Mouse (Mus musculus) gonadal fat pad, adult 2 months (tissue): ENCODE data around the gene Gm20388. TPM values are rescaled to one million over a fixed set of nuclear protein-coding genes. Genes with fewer than 3 reads are reported as not detected.

Source experiments
- DNase-seq: peaks from one replicate; pipeline ENCODE4 v3.0.0-alpha.2; 2012; ENCODE audit warnings: low read depth
- polyA plus RNA-seq: library from polyadenylated mRNA; depleted of rRNA; stranded (reverse); fragments of >200 nt; gene quantifications from 2 replicates; pipeline ENCODE4 v1.2.3, GENCODE M21; 2012

Gene Gm20388
- polyA plus RNA-seq, 1 experiment = 119 TPM

- no peak for DNase-seq
These were observed 2768.8 kb downstream of the Gm20388 start for GRCm38 (mm10) chr8:122679325-122679920.

DNA sequence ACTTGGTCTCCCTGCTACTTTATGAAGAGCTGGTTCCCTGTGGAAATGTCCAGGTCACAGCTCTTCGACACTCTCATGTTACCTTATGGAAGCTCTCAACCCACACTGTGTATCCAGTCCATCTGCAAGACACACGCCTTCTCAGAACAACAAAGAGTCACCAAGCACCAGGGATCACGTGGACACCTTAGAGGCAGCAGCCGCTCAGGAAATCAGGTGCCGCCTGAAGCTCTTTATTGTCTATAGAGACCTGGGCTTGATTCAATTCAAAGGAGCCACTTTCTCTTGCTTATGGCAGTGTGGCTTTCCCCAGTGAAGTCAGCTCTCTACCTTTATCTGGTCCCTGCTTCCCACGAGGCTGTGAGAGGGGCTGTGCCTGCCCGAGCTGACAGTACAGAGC, 2769.5 kb downstream of the Gm20388 start:
- DNase-seq = no peak

DNA sequence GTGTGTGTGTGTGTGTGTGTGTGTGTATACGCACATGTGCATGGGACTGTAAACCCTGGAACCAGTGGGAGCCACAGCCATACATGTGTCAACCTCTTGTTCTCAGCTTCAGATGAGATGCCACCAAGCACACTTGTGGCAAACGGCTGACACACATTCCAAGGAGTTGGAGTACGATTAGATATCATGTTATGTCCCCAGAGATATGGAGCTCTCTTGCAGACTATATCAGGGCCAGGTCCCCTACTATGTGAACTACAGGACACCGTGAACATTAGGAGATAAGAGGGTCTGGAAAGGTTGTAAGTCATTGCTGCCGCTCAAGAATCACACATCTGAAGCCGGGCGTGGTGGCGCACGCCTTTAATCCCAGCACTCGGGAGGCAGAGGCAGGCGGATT, 2772.2 kb downstream of the Gm20388 start:
- no peak for DNase-seq

DNA sequence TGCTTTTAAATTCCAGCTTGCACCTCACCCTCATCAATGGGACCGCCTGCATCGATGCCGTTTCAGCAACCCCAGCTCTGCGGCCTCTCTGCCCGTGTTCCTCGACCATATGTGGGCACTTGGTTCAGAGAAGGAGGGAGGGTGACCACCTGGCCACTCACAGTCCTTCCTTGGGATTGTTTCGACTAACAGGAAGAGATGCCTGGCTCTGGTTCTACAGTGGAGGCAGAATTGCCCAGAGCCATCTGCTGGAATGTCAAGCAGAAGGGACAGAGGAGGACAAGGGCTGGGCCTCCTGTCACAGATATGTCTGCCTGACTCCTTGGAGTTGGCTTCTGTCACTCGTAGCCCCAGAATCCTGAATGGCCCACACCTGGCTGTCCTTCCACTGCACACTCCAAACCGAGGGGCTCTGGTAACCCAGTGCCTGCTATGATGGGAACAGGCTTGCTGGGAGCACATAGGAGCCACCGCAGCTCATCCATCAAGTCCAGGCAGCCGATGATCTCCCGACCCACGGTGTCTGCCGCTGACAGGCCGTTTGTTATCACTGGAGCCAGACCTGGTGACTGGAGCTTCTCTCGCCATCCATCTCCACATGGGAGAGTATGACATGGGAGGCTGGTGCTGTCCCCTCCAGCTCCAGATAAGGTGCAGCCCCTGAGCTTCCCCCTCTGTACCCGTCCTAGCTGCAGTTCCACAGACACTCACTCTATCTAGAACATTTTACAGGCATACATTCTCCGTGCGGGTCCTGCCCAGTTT, 2774.6 kb downstream of the Gm20388 start:
- DNase-seq = no peak

- DNase-seq = no peak
These were observed 2776.2 kb downstream of the Gm20388 start for GRCm38 (mm10) chr8:122686879-122687278.

DNA sequence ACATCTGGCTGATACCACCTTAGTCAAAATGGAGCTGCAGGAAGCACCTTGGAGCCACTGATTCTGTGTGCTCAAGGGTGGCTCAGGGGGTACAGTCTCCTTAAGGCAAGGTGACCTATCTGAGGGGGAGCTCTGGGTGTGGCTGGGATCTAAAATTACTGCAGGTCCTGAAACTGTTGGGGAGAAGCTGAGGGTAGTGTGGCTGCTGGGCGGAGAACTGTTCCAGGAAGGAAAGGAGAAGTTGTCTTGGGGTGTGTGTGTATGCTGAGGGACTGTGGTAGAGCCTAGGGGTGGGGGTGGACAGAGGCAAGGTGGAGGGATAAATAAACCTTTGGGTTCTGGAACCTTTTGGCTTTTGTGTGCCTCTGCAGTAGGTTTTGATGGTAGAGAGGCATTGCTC, 2778.7 kb downstream of the Gm20388 start:
- DNase-seq = no peak

- DNase-seq = no peak
These were observed 2780.4 kb downstream of the Gm20388 start for GRCm38 (mm10) chr8:122691018-122691417.

GRCm38 (mm10) chr8:122692152-122692551, 2781.5 kb downstream of the Gm20388 start:
- DNase-seq = no peak

DNA sequence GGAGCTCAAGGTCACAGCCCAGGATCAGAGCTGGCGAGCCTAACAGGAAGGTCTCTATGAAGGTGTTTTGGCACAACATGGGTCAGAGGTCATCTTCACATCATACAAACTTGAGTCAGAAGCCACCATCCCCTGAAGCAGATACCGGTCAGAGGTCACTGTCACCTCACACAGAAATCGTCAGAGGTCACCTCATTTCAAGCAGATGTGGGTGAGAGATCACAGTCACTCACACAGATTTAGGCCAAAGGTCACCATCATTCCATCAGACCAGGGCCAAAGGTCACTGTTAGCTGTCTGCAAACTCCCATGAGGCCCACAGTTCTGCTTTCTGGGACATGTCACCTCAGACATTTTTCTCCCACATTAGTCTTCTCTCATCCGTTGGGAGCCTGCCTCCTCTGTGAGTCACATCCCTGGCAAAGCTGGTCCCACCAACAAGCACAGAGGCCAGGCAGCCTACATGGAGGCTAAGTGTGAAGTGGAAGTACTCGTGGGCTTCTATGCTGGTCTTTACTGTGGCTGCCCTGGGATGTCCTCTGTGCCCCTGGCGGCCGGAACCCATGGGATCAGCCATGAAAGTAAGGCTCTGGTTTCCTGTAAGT, 2784.9 kb downstream of the Gm20388 start:
- DNase-seq = no peak

DNA sequence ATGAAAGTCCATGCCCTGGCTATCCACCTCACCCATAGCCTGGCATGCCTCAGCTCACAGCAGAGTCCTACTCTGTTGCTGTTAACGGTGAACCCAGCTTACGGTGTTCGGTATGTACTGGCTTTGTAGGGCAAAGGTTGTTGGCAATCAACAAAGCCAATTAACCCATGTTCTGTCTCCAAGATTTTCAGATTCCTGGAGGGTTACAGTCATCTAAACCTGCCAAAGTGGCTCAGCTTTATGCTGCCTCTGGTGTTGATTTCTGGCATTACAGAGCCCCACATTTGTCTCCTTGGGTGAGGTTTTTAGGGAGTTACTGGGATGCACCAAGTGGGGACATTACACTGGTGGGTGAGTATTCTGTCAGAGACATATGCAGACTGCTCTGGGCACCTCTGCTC, 2786.5 kb downstream of the Gm20388 start:
- DNase-seq = no peak

GRCm38 (mm10) chr8:122697586-122697985, 2786.9 kb downstream of the Gm20388 start:
- no peak for DNase-seq

DNA sequence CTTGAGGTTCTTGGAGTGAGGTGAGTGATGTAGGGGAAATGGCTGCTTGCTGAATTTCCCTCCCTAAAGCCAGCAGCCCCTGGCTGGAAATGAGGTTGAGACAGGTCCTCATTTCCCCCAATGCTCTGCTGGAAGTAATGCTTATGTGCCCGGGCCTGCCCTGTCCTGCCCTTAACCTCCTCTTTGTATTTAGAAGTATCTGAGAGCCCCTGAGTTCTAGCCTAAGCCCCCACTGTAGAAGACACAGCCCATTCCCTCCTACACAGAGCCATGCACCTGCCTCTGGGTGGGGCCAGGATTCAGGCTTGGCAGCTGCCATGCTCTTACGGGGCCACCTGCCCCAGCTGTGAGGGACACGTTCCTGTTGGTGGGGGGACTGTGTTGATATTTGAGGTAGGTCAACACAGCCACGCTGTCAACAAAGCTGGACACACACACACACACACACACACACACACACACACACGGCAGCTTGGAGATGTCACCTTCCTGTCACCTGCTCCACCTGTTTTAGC, 2787.7 kb downstream of the Gm20388 start:
- DNase-seq = no peak

DNA sequence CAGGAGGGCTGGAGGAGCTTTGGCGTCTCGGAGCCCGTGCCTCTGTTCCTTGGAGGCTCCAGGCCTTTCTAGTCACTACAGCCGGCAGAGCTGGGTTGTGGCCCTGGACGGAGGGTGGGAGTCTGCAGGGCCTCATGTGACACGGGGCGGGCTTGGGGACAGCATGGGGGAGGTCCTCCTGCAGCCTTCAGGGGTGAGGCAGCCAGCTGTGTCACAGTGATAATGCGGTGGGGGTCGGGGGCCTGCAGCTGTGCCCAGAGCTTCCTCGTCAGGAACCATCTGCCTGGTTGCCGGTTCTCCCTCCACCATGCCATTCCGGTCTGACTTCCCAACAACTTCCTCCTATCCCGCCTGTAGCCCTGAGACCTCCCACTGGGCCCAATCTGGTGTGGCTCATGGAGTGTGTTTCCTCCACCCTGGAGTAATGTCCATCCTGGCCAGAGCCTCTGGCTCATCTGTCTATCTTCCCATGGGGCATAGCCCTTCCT, 2788.4 kb downstream of the Gm20388 start, which contains the start of gene Cbfa2t3:
Gene Cbfa2t3, minus strand, starts transcription at position 105 of the 488 bp plus-strand sequence.
- DNase-seq = no peak

GRCm38 (mm10) chr8:122700628-122701027, 2790.0 kb downstream of the Gm20388 start:
- DNase-seq = no peak

DNA sequence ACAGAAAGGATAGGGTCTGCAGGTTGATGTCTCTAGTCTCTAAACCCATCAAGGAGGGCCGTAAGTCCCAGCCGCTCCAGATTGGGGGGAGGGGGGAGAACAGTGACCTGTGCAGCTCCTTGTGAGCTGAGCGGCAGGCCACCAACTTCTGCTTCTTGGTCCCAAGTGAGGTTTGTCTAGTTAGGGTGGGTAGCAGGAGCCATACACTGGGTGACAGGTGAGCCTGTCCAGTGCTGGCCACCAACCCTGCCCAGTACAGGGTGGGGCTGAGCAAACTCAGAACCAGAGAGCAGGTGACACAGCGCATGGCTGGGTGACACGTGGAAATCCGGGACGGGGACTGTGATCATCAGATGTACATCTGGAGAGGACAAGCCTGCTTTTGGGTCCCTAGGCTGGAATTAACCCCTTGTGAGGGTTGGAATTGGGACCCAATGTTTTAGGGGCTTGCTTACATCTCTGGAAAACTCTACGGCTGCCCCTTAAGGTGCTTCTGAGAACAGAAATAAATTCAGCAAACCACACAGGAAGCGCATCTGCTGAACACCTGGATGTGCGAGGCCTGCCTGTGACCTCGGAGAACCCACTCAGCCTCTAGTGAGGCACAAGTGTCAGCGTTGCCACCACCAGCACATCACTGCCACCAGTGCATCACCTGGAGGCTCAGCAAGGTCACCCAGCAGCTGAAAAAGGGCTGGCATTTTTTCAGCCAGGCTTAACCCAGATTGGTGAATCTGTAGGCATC, 2791.0 kb downstream of the Gm20388 start:
- no peak for DNase-seq

GRCm38 (mm10) chr8:122702301-122702941, 2791.8 kb downstream of the Gm20388 start:
- no peak for DNase-seq

GRCm38 (mm10) chr8:122702957-122703356, 2792.3 kb downstream of the Gm20388 start:
- no peak for DNase-seq

DNA sequence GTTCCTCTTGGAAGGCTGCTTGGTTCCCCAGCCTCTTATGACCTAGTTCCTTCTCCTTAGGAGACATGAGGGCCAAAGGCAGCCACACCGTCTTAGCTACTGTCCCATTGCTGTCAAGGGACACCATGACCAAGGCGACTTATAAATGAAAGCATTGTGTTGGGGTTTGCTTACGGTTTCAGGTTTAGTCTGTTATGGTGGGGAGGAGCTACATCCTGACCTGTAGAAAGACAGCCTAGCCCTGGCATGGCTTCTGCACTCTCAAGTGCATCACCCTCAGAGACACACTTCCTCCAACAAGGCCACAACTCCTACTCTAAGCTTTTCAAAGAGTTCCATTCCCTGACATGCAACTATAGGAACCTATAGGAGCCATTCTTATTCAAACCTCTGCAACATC, 2794.0 kb downstream of the Gm20388 start:
- DNase-seq = no peak

GRCm38 (mm10) chr8:122705901-122706561, 2795.4 kb downstream of the Gm20388 start:
- DNase-seq = no peak

GRCm38 (mm10) chr8:122707184-122707583, 2796.5 kb downstream of the Gm20388 start:
- DNase-seq = no peak
